Mouse (Mus musculus) monocyte, adult 59 days (primary cell): ENCODE measurements around the gene 4930579G24Rik. TPM values are rescaled to one million over a fixed set of nuclear protein-coding genes. Genes with fewer than 3 reads are reported as not detected.

Experiments
- total RNA-seq, 2 experiments: library from RNA; stranded (reverse); gene quantifications; one replicate each; pipeline ENCODE4 v1.2.4; 2023

The 4930579G24Rik gene
- 1 to 10 TPM; 2.6 to 3.0 TPM for total RNA-seq

GRCm38 (mm10) chr3:79628561-79629415, at the start of gene 4930579G24Rik:
Gene 4930579G24Rik (plus strand): TSS chr3:79629079.

DNA sequence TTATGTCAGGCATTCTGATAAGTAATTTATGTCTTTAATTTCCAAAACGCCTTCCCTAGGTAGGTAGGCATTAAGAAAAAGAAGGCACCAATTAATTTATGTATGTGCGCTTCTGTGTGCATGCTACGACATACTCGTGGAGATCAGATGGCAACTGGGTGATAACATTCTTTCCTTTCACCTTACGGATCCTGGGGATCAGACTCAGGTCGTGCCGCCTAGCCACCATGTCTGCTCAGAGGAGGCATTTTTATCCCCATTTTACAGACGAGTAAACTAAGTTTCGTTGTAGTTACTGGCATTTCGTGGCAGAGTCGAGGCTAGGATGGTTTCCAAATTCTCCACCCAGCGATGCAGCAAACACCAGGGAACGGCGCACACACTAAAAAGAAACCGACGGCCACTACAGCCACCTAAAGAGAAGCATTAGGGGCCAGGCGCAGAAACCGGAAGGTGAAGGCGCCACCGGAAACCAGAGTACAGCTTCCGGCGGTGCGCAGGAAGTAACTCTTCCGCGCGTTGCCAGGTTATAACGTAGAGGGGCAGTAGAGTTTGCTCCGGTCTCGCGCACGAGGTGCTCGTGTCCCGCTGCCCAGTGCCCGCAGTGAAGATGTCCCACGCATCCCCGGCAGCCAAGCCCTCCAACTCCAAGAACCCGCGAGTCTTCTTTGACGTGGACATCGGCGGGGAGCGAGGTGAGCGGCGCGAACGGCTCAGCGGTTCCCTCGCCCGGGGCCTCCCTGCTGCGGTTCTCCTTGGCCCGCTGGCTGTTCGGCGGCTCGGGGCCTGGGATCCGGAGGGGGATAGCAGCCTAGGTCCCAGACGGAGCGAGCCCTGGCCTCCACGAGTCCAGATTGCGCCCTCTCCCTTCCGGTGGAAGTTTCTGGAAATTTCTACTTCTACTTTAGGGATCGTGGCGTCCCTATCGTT, 37.8 kb upstream of the 4930579G24Rik start, which contains the start of gene Ppid:
Ppid (plus strand) TSS at position 480 of the 930 bp plus-strand sequence.

GRCm38 (mm10) chr3:79629416-79629730, 494 bp downstream of the 4930579G24Rik start, which contains the start of gene Etfdh:
Gene Etfdh (minus strand): TSS chr3:79629500.

Other genes starting within 250 kb of the 4930579G24Rik start
- 10 to 100 TPM; 29.0 to 30.5 TPM for gene Fnip2, start 61.3 kb upstream of the 4930579G24Rik start, total RNA-seq
- gene Ppid, start 37.7 kb upstream of the 4930579G24Rik start, total RNA-seq, result 10 to 100 TPM; 42.5 to 43.5 TPM
- gene Etfdh, start 421 bp downstream of the 4930579G24Rik start, total RNA-seq, result 10 to 100 TPM; 24.0 to 25.4 TPM
- not detected for gene Rxfp1, start 108.8 kb downstream of the 4930579G24Rik start, total RNA-seq
- 1 to 10 TPM in 1 of 2 experiments, not detected in 1; 1.3 TPM for gene Tmem144, start 223.7 kb downstream of the 4930579G24Rik start, total RNA-seq